ENCODE assay signal across 8 mouse cellular contexts in the genomic region with DNA sequence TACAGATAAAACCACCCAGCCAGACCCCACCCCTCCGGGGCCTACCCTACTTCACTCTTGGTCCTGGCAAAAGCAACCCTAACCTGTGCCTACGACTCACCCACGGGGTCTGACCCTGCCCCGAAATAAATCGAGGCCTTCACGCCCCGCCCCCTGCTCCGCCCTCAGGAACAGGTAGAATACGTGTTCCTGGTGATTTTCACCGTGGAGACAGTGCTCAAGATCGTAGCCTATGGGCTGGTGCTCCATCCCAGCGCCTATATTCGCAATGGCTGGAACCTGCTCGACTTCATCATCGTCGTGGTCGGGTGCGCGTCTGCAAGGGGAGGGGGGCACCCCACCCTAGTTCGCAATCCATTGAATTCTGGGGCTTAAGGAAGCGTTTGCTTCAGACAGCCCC. TPM values are rescaled to one million over a fixed set of nuclear protein-coding genes. Genes with fewer than 3 reads are reported as not detected.
A peak's percentile ranks its signal among the peaks of the same experiment; 100 is the strongest.
DNase-seq lines count a peak whose midpoint lies in the region; ATAC-seq and TF ChIP-seq lines count a peak whose summit lies in the region.

No protein-coding gene starts in this region.

- H3K27me3 ChIP-seq in liver, embryonic 12.5 days (replicated peaks): peaks cover 40% of the 10 kb centered on the region
- H3K27me3 ChIP-seq in liver, postnatal 0 days (ENCODE audit: insufficient read depth, low read length): peaks cover 11% of the 10 kb centered on the region; the same call in 1 of the 2 replicates
- no peaks in the 10 kb centered on the region for H3K27me3 ChIP-seq in hindbrain, embryonic 15.5 days
- peaks cover 6% of the 10 kb centered on the region; the same call in 1 of the 2 replicates for H3K27me3 ChIP-seq in neural tube, embryonic 13.5 days

- no peak for TF ChIP-seq CTCF in liver, postnatal 0 days (IDR thresholded peaks at IDR 0.05; ENCODE audit: low read depth)
- TF ChIP-seq CTCF in cortical plate, adult 2 months (IDR thresholded peaks at IDR 0.05; ENCODE audit: extremely low read depth, insufficient read depth, low read length): no peak

- no peaks in the 10 kb centered on the region for H3K4me1 ChIP-seq in liver, embryonic 12.5 days
- H3K4me1 ChIP-seq in liver, postnatal 0 days (ENCODE audit: insufficient read depth): no peaks in the 10 kb centered on the region
- H3K4me1 ChIP-seq in cortical plate, adult 2 months (ENCODE audit: control insufficient read depth, insufficient read depth, low read length): 0 out of 2 replicates have a peak, but pooled peaks cover 2% of the 10 kb centered on the region
- H3K4me1 ChIP-seq in hindbrain, embryonic 15.5 days (replicated peaks): 0 out of 2 replicates have a peak, but pooled peaks cover 3% of the 10 kb centered on the region
- no peaks in the 10 kb centered on the region for H3K4me1 ChIP-seq in neural tube, embryonic 13.5 days (replicated peaks)

- TF ChIP-seq EP300 in liver, postnatal 0 days (IDR thresholded peaks at IDR 0.05; ENCODE audit: low read depth): no peak

- H3K9me3 ChIP-seq in liver, embryonic 12.5 days (replicated peaks): no peaks in the 10 kb centered on the region
- no peaks in the 10 kb centered on the region for H3K9me3 ChIP-seq in liver, postnatal 0 days (ENCODE audit: low read length)
- H3K9me3 ChIP-seq in hindbrain, embryonic 15.5 days: no peaks in the 10 kb centered on the region
- no peaks in the 10 kb centered on the region for H3K9me3 ChIP-seq in neural tube, embryonic 13.5 days

- peak overlapping the region; percentile 51 for H3K4me2 ChIP-seq in liver, embryonic 12.5 days
- no peak overlapping the region for H3K4me2 ChIP-seq in liver, postnatal 0 days (ENCODE audit: low read depth, low read length)
- H3K4me2 ChIP-seq in hindbrain, embryonic 15.5 days: peak overlapping the region; percentile 72
- H3K4me2 ChIP-seq in neural tube, embryonic 13.5 days: peak overlapping the region; percentile 64

- WGBS in liver, embryonic 12.5 days (ENCODE audit: insufficient replicate concordance): 11% methylated on average over 20 of the region's 21 CpGs
- whole genome bisulfite sequencing in liver, postnatal 0 days (ENCODE audit: insufficient replicate concordance): 21% methylated on average over 21 of the region's 21 CpGs
- 27% methylated on average over 21 of the region's 21 CpGs for WGBS in hindbrain, embryonic 15.5 days
- WGBS in neural tube, embryonic 13.5 days: 25% methylated on average over 21 of the region's 21 CpGs

- no peak overlapping the region for H3K9ac ChIP-seq in liver, embryonic 12.5 days
- no peak overlapping the region for H3K9ac ChIP-seq in liver, postnatal 0 days (replicated peaks)
- peak overlapping the region; percentile 59 for H3K9ac ChIP-seq in hindbrain, embryonic 15.5 days
- peak overlapping the region; percentile 66 for H3K9ac ChIP-seq in neural tube, embryonic 13.5 days

- no peak for DNase-seq in liver, postnatal 0 days
- DNase-seq in left cerebral cortex, adult 18-20 months (ENCODE audit: low spot score in 2 of 2): no peak
- DNase-seq in kidney, adult 11 months: no peak
- no peak for DNase-seq in T-cell, adult 2 months (ENCODE audit: low spot score)

- ATAC-seq in liver, embryonic 12.5 days: no peak
- ATAC-seq in liver, postnatal 0 days: no peak
- peak; percentile 34; the same call in 1 of the 2 replicates for ATAC-seq in hindbrain, embryonic 15.5 days (ENCODE audit: low FRiP score, low read depth)
- ATAC-seq in neural tube, embryonic 13.5 days (ENCODE audit: low read depth): peak; percentile 44; the same call in 1 of the 2 replicates

- H3K4me3 ChIP-seq in liver, embryonic 12.5 days: peak overlapping the region; percentile 21; the same call in 1 of the 2 replicates
- H3K4me3 ChIP-seq in liver, postnatal 0 days (ENCODE audit: low read depth, low read length): no peak overlapping the region
- H3K4me3 ChIP-seq in cortical plate, adult 2 months (ENCODE audit: insufficient read depth, low read length): peak overlapping the region; percentile 67
- peak overlapping the region; percentile 42 for H3K4me3 ChIP-seq in hindbrain, embryonic 15.5 days
- peak overlapping the region; percentile 42 for H3K4me3 ChIP-seq in neural tube, embryonic 13.5 days

- H3K27ac ChIP-seq in liver, embryonic 12.5 days: no peak overlapping the region
- H3K27ac ChIP-seq in liver, postnatal 0 days (ENCODE audit: low read depth): no peak overlapping the region
- peak overlapping the region; percentile 90 for H3K27ac ChIP-seq in cortical plate, adult 2 months (ENCODE audit: insufficient read depth, low read length)
- peak overlapping the region; percentile 65 for H3K27ac ChIP-seq in hindbrain, embryonic 15.5 days (replicated peaks)
- no peak overlapping the region for H3K27ac ChIP-seq in neural tube, embryonic 13.5 days (replicated peaks)

- TF ChIP-seq POLR2A in cortical plate, adult 2 months (IDR thresholded peaks at IDR 0.05; ENCODE audit: extremely low read depth, insufficient read depth, low read length): peak; percentile 38; the same call in 1 of the 2 replicates

- H3K36me3 ChIP-seq in liver, embryonic 12.5 days: no peaks in the 10 kb centered on the region
- no peaks in the 10 kb centered on the region for H3K36me3 ChIP-seq in liver, postnatal 0 days (replicated peaks; ENCODE audit: insufficient read depth, low read length)
- H3K36me3 ChIP-seq in hindbrain, embryonic 15.5 days: no peaks in the 10 kb centered on the region
- no peaks in the 10 kb centered on the region for H3K36me3 ChIP-seq in neural tube, embryonic 13.5 days

RNA-seq across cellular contexts. Expression of a gene that starts 3.2 kb away (rescaled TPM):
- polyA plus RNA-seq in liver, embryonic 12.5 days (2016; fragmentation: Nextera tagmentation; extraction: Ambion mirVana): 0.04 TPM in 2 replicates
- 0.05 and 0.07 TPM in 2 replicates for polyA plus RNA-seq in liver, postnatal 0 days (2015; fragmentation: Nextera tagmentation; extraction: Ambion mirVana)
- 0.17 and 0.26 TPM in 2 replicates for polyA plus RNA-seq in cortical plate, adult 2 months (2012; rRNA removed)
- 0.14 and 0.22 TPM in 2 replicates for polyA plus RNA-seq in hindbrain, embryonic 15.5 days (2015; fragmentation: Nextera tagmentation; extraction: Ambion mirVana)
- polyA plus RNA-seq in neural tube, embryonic 13.5 days (2015; fragmentation: Nextera tagmentation; extraction: Ambion mirVana): 0.11 and 0.13 TPM in 2 replicates
- total RNA-seq in left cerebral cortex, adult 18-20 months (2021): under 1 TPM in 1 of 2 experiments, not detected in 1; 0.33 TPM

RNA-seq across cellular contexts. Expression of a gene that starts 4.7 kb away (rescaled TPM):
- 26.1 and 26.2 TPM in 2 replicates for polyA plus RNA-seq in liver, embryonic 12.5 days (2016; fragmentation: Nextera tagmentation; extraction: Ambion mirVana)
- 9.9 and 10.5 TPM in 2 replicates for polyA plus RNA-seq in liver, postnatal 0 days (2015; fragmentation: Nextera tagmentation; extraction: Ambion mirVana)
- 36.1 and 39.7 TPM in 2 replicates for polyA plus RNA-seq in cortical plate, adult 2 months (2012; rRNA removed)
- 30.6 and 31.5 TPM in 2 replicates for polyA plus RNA-seq in hindbrain, embryonic 15.5 days (2015; fragmentation: Nextera tagmentation; extraction: Ambion mirVana)
- 28.0 and 29.6 TPM in 2 replicates for polyA plus RNA-seq in neural tube, embryonic 13.5 days (2015; fragmentation: Nextera tagmentation; extraction: Ambion mirVana)
- 10 to 100 TPM; 29.0 to 34.2 TPM for total RNA-seq in left cerebral cortex, adult 18-20 months (2021)

RNA-seq across cellular contexts. Expression of a gene that starts 28.2 kb away (rescaled TPM):
- 0.41 and 0.76 TPM in 2 replicates for polyA plus RNA-seq in liver, embryonic 12.5 days (2016; fragmentation: Nextera tagmentation; extraction: Ambion mirVana)
- 0.04 TPM in 1 of 2 replicates, not detected in the other for polyA plus RNA-seq in liver, postnatal 0 days (2015; fragmentation: Nextera tagmentation; extraction: Ambion mirVana)
- 1,108 and 1,136 TPM in 2 replicates for polyA plus RNA-seq in cortical plate, adult 2 months (2012; rRNA removed)
- polyA plus RNA-seq in hindbrain, embryonic 15.5 days (2015; fragmentation: Nextera tagmentation; extraction: Ambion mirVana): 195 and 197 TPM in 2 replicates
- polyA plus RNA-seq in neural tube, embryonic 13.5 days (2015; fragmentation: Nextera tagmentation; extraction: Ambion mirVana): 108 and 118 TPM in 2 replicates
- 1,000 to 10,000 TPM; 1,889 to 1,992 TPM for total RNA-seq in left cerebral cortex, adult 18-20 months (2021)

RNA-seq across cellular contexts. Expression of a gene that starts 36.0 kb away (rescaled TPM):
- 0.93 and 1.0 TPM in 2 replicates for polyA plus RNA-seq in liver, embryonic 12.5 days (2016; fragmentation: Nextera tagmentation; extraction: Ambion mirVana)
- 0.26 and 0.35 TPM in 2 replicates for polyA plus RNA-seq in liver, postnatal 0 days (2015; fragmentation: Nextera tagmentation; extraction: Ambion mirVana)
- polyA plus RNA-seq in cortical plate, adult 2 months (2012; rRNA removed): 13.9 and 14.2 TPM in 2 replicates
- polyA plus RNA-seq in hindbrain, embryonic 15.5 days (2015; fragmentation: Nextera tagmentation; extraction: Ambion mirVana): 6.8 and 7.4 TPM in 2 replicates
- 4.6 and 5.4 TPM in 2 replicates for polyA plus RNA-seq in neural tube, embryonic 13.5 days (2015; fragmentation: Nextera tagmentation; extraction: Ambion mirVana)
- 10 to 100 TPM; 20.3 to 29.1 TPM for total RNA-seq in left cerebral cortex, adult 18-20 months (2021)

RNA-seq across cellular contexts. Expression of a gene that starts 36.6 kb away (rescaled TPM):
- 0.14 TPM in 1 of 2 replicates, not detected in the other for polyA plus RNA-seq in liver, embryonic 12.5 days (2016; fragmentation: Nextera tagmentation; extraction: Ambion mirVana)
- polyA plus RNA-seq in liver, postnatal 0 days (2015; fragmentation: Nextera tagmentation; extraction: Ambion mirVana): not detected in 2 replicates
- 0.04 TPM in 1 of 2 replicates, not detected in the other for polyA plus RNA-seq in cortical plate, adult 2 months (2012; rRNA removed)
- polyA plus RNA-seq in hindbrain, embryonic 15.5 days (2015; fragmentation: Nextera tagmentation; extraction: Ambion mirVana): 0.06 and 0.16 TPM in 2 replicates
- 0.14 TPM in 1 of 2 replicates, not detected in the other for polyA plus RNA-seq in neural tube, embryonic 13.5 days (2015; fragmentation: Nextera tagmentation; extraction: Ambion mirVana)
- not detected for total RNA-seq in left cerebral cortex, adult 18-20 months (2021)

Comparison
In these comparisons a context has a peak if more than half of its experiments do, and no peak if none do; other contexts are left out.
1. ATAC-seq: peak in hindbrain, embryonic 15.5 days (single experiment) and neural tube, embryonic 13.5 days (single experiment); none in liver, embryonic 12.5 days (single experiment) and liver, postnatal 0 days (single experiment).
2. H3K27ac ChIP-seq: peak in cortical plate, adult 2 months (single experiment) and hindbrain, embryonic 15.5 days (single experiment); none in liver, embryonic 12.5 days (single experiment), liver, postnatal 0 days (single experiment) and neural tube, embryonic 13.5 days (single experiment).
3. H3K9ac ChIP-seq: peak in hindbrain, embryonic 15.5 days (single experiment) and neural tube, embryonic 13.5 days (single experiment); none in liver, embryonic 12.5 days (single experiment) and liver, postnatal 0 days (single experiment).
4. RNA of a gene that starts 28.2 kb away (polyA plus RNA-seq): 1,108 to 1,136 TPM in cortical plate, adult 2 months, 195 to 197 TPM in hindbrain, embryonic 15.5 days and 108 to 118 TPM in neural tube, embryonic 13.5 days; 0.41 to 0.76 TPM in liver, embryonic 12.5 days and 0.04 TPM in liver, postnatal 0 days; every median in the first group is over 10 times any median in the second.